Mouse (Mus musculus) liver, adult 2 months (tissue): ENCODE measurements around the gene Barx2. TPM values are rescaled to one million over a fixed set of nuclear protein-coding genes. Genes with fewer than 3 reads are reported as not detected.
A peak's percentile ranks its signal among the peaks of the same experiment; 100 is the strongest.

Experiments used
- DNase-seq: peaks from one replicate; pipeline ENCODE4 v3.0.0-alpha.2; 2011; ENCODE audit warnings: low read depth, low spot score; ENCODE audit errors: extremely low read depth
- H3K27ac ChIP-seq: fragments of 200-500 bp; replicated peaks from 2 replicates; pipeline ENCODE4 v1.5.1; 2012; ENCODE audit warnings: low read depth, mild to moderate bottlenecking, control low read depth, inconsistent platforms, low read length; ENCODE audit not compliant: insufficient read depth
- H3K27me3 ChIP-seq: fragments of 200-500 bp; 2 replicates; pipeline ENCODE4 v1.6.1; 2012; ENCODE audit warnings: mild to moderate bottlenecking, moderate library complexity, low read length, inconsistent platforms; ENCODE audit not compliant: control insufficient read depth, insufficient read depth
- H3K36me3 ChIP-seq: fragments of 200-500 bp; 2 replicates; pipeline ENCODE4 v1.6.1; 2012; ENCODE audit warnings: low read length, inconsistent platforms; ENCODE audit not compliant: control insufficient read depth, insufficient read depth
- H3K4me1 ChIP-seq: fragments of 200-500 bp; 2 replicates; pipeline ENCODE4 v1.6.1; 2011; ENCODE audit warnings: low read length; ENCODE audit not compliant: control insufficient read depth, insufficient read depth
- H3K4me3 ChIP-seq: fragments of 200-500 bp; 2 replicates; pipeline ENCODE4 v1.5.1; 2011; ENCODE audit warnings: low read depth, mild to moderate bottlenecking, control low read depth, low read length, moderate library complexity; ENCODE audit not compliant: insufficient read depth
- H3K79me2 ChIP-seq: fragments of 200-500 bp; 2 replicates; pipeline ENCODE4 v1.6.1; 2012; ENCODE audit warnings: inconsistent platforms, mild to moderate bottlenecking, low read length, moderate library complexity; ENCODE audit not compliant: control insufficient read depth, insufficient read depth
- H3K9ac ChIP-seq: fragments of 200-500 bp; 2 replicates; pipeline ENCODE4 v1.6.1; 2012; ENCODE audit warnings: low read depth, mild to moderate bottlenecking, control low read depth, inconsistent platforms, low read length
- CTCF ChIP-seq: fragments of 200-500 bp; IDR thresholded peaks from 2 replicates; pipeline ENCODE4 v1.5.1; 2011; ENCODE audit warnings: low read depth, low read length, control low read depth
- POLR2A ChIP-seq: fragments of 200-500 bp; IDR thresholded peaks from 2 replicates; pipeline ENCODE4 v1.6.1; 2011; ENCODE audit warnings: low read length, control low read depth; ENCODE audit not compliant: insufficient read depth; ENCODE audit errors: extremely low read depth
- WGBS: fragments of 180-500 bp; shearing (Covaris S2); methylation state at CpG from one replicate; pipeline ENCODE4 v1.1.7; 2018; 5-methylcytosine and 5-hydroxymethylcytosine counted together
- polyA plus RNA-seq: library from polyadenylated mRNA; depleted of rRNA; stranded (reverse); fragments of >200 nt; gene quantifications from 2 replicates; pipeline ENCODE4 v1.2.3, GENCODE M21; 2012
- total RNA-seq: library from RNA; depleted of rRNA; stranded (reverse); fragments of >200 nt; gene quantifications from 2 replicates; pipeline ENCODE4 v1.2.3, GENCODE M21; 2014

The Barx2 gene
- total and polyA plus RNA-seq, 2 experiments = 0.09 TPM; not detected in 1

- 71% methylated on average over 6 of the region's 6 CpGs for WGBS
Observed at GRCm38 (mm10) chr9:31863830-31864229, 49.4 kb downstream of the Barx2 start.

GRCm38 (mm10) chr9:31859446-31859845 lies 53.8 kb downstream of the Barx2 start:
- WGBS = 55% methylated on average over 5 of the region's 5 CpGs

More at GRCm38 (mm10) chr9:31863830-31864229, 49.4 kb downstream of the Barx2 start:
- H3K36me3 ChIP-seq = no peaks in the 10 kb centered on the region
- H3K27ac ChIP-seq = no peak overlapping the region
- DNase-seq = no peak
- no peak overlapping the region for H3K4me3 ChIP-seq
- no peak overlapping the region for H3K9ac ChIP-seq
- no peaks in the 10 kb centered on the region for H3K79me2 ChIP-seq
- no peaks in the 10 kb centered on the region for H3K27me3 ChIP-seq
- TF ChIP-seq CTCF (no peak), POLR2A (no peak)
- H3K4me1 ChIP-seq = no peaks in the 10 kb centered on the region

GRCm38 (mm10) chr9:31858720-31859340 lies 54.4 kb downstream of the Barx2 start:
- Histone ChIP-seq H3K36me3 (no peaks in the 10 kb centered on the region), H3K79me2 (no peaks in the 10 kb centered on the region), H3K4me1 (no peaks in the 10 kb centered on the region), H3K4me3 (no peak overlapping the region), H3K27ac (no peak overlapping the region), H3K27me3 (no peaks in the 10 kb centered on the region), H3K9ac (no peak overlapping the region)
- no peak for TF ChIP-seq CTCF
- TF ChIP-seq POLR2A = no peak
- no peak for DNase-seq
- 14% methylated on average over 20 of the region's 20 CpGs for WGBS

More at GRCm38 (mm10) chr9:31859446-31859845, 53.8 kb downstream of the Barx2 start:
- H3K4me1 ChIP-seq = no peaks in the 10 kb centered on the region
- DNase-seq = peak; percentile 5
- H3K27me3 ChIP-seq = no peaks in the 10 kb centered on the region
- no peak overlapping the region for H3K9ac ChIP-seq
- no peak for TF ChIP-seq POLR2A
- TF ChIP-seq CTCF = no peak
- H3K36me3 ChIP-seq = no peaks in the 10 kb centered on the region
- H3K27ac ChIP-seq = no peak overlapping the region
- H3K79me2 ChIP-seq = no peaks in the 10 kb centered on the region
- no peak overlapping the region for H3K4me3 ChIP-seq

- H3K27ac ChIP-seq = no peak overlapping the region
- 87% methylated on average over 1 of the region's 1 CpGs for WGBS
- no peak for TF ChIP-seq CTCF
- no peak for TF ChIP-seq POLR2A
- no peaks in the 10 kb centered on the region for H3K36me3 ChIP-seq
- DNase-seq = no peak
- no peak overlapping the region for H3K4me3 ChIP-seq
- H3K79me2 ChIP-seq = no peaks in the 10 kb centered on the region
- H3K27me3 ChIP-seq = no peaks in the 10 kb centered on the region
- H3K4me1 ChIP-seq = no peaks in the 10 kb centered on the region
- no peak overlapping the region for H3K9ac ChIP-seq
Observed at GRCm38 (mm10) chr9:31857512-31857911, 55.8 kb downstream of the Barx2 start.

GRCm38 (mm10) chr9:31856437-31856836 lies 56.8 kb downstream of the Barx2 start:
- no peaks in the 10 kb centered on the region for H3K4me1 ChIP-seq
- no peak overlapping the region for H3K27ac ChIP-seq
- H3K36me3 ChIP-seq = no peaks in the 10 kb centered on the region
- H3K4me3 ChIP-seq = no peak overlapping the region
- DNase-seq = no peak
- H3K79me2 ChIP-seq = no peaks in the 10 kb centered on the region
- 35% methylated on average over 8 of the region's 8 CpGs for WGBS
- H3K9ac ChIP-seq = no peak overlapping the region
- TF ChIP-seq POLR2A (no peak), CTCF (no peak)
- H3K27me3 ChIP-seq = no peaks in the 10 kb centered on the region

- TF ChIP-seq POLR2A (no peak), CTCF (no peak)
- no peak for DNase-seq
- WGBS = 82% methylated on average over 6 of the region's 6 CpGs
Observed at GRCm38 (mm10) chr9:31855668-31856067, 57.6 kb downstream of the Barx2 start.

More at GRCm38 (mm10) chr9:31855668-31856067, 57.6 kb downstream of the Barx2 start:
- Histone ChIP-seq H3K4me3 (no peak overlapping the region), H3K9ac (no peak overlapping the region), H3K79me2 (no peaks in the 10 kb centered on the region), H3K27ac (no peak overlapping the region), H3K27me3 (no peaks in the 10 kb centered on the region), H3K36me3 (no peaks in the 10 kb centered on the region), H3K4me1 (no peaks in the 10 kb centered on the region; the same call in 1 of the 2 replicates)
